Mouse (Mus musculus) E14TG2a.4 (cell line): ENCODE results near the gene AC124502.3.

Experiments
- CTCF ChIP-seq: conservative IDR thresholded peaks from 2 replicates; pipeline ENCODE4 v1.5.1; 2014; ENCODE audit warnings: low read length
- NANOG ChIP-seq: IDR thresholded peaks from 2 replicates; pipeline ENCODE4 v1.6.1; 2014; ENCODE audit warnings: borderline replicate concordance, low read length, mixed read lengths

DNA sequence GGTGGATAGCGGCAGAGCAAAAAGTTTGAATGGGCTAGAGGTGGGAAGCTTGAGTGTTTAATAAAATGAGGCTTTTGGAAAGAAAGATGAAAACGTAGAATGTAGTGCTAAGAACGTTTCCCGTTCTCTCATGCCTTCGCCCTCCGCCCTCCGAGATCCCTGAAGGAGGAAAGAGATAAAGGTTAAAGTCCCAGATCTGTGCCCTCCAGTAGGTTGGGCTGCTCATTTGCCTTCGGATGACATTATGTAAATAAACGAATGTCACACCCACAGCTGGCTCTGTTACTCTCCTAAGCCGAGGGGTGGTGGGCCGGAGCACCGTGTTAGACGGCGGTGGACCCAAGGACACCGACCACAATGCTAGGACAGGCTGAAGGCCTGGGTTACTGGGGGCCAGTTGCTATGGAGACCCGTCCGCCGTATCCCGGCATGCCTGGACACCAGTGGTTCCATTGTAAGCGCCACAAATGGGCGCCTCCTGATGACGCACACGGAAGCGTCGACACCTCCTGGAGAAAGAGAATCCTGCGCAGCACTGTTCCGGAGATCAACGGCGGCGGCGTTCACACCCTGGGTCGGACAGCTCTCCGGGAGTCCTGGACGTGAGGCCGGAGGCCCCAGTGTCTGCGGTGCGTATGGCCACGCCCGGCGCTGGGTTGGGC is 2.3 kb downstream of the AC124502.3 start, which contains the start of gene Brms1:
- no peak for TF ChIP-seq CTCF
- TF ChIP-seq NANOG = no peak
